32 mouse cellular contexts compared by ENCODE assay signal in genomic region chr1:52960191-52960590, GRCm38 (mm10). TPM values are rescaled to one million over a fixed set of nuclear protein-coding genes. Genes with fewer than 3 reads are reported as not detected.
DNase-seq lines count a peak whose midpoint lies in the region; ATAC-seq and TF ChIP-seq lines count a peak whose summit lies in the region.
"Had no signal": no experiment of that assay in that cellular context is flagged by ENCODE, and none has a peak within 500 bp of the region (broad histone marks: within the 10 kb centered on the region; RNA-seq: fewer than 3 reads in every experiment).

No protein-coding gene starts in this region.

- ATAC-seq in megakaryocyte, adult 5-6 weeks (ENCODE audit: poor library complexity, severe bottlenecking) = peak; percentile 25; the same call in 1 of the 2 replicates
- ATAC-seq in monocyte, adult 5-6 weeks (replicated peaks; ENCODE audit: insufficient number of reproducible peaks, low FRiP score, low TSS enrichment, poor library complexity, severe bottlenecking) = no peak
- ATAC-seq: activated CD4-positive, CD25-positive, alpha-beta regulatory T cell, adult 4 months; hindbrain, postnatal 0 days; intestine, embryonic 15.5 days; midbrain, embryonic 15.5 days had no signal

- H3K4me3 ChIP-seq in bone marrow macrophage, adult 2 months (ENCODE audit: insufficient read depth, low read length) = no peak overlapping the region
- H3K4me3 ChIP-seq: erythroblast, embryonic 14.5 days; forebrain, embryonic 12.5 days; heart, embryonic 10.5 days; heart, embryonic 15.5 days; hindbrain, embryonic 12.5 days; intestine, embryonic 15.5 days; layer of hippocampus, adult 2 months; midbrain, embryonic 10.5 days; midbrain, embryonic 15.5 days; stomach, embryonic 15.5 days had no signal

- TF ChIP-seq POLR2A in bone marrow macrophage, adult 2 months (IDR thresholded peaks at IDR 0.05; ENCODE audit: borderline replicate concordance, low read depth, low read length) = no peak

- DNase-seq in heart, adult 11 months = peak; percentile 78
- no peak for DNase-seq in heart, adult 9 months (ENCODE audit: low spot score in 2 of 2)
- peak; percentile 70 for DNase-seq in 416B (ENCODE audit: low read depth)
- DNase-seq in urinary bladder, postnatal 36 days (ENCODE audit: low spot score in 2 of 2) = no peak
- DNase-seq: adrenal gland, adult 8-10 months; B cell, adult 2 months; cerebellum, adult 11-12 months; cerebellum, adult 9-11 months; kidney, adult 2 months; kidney, postnatal 36 days; left cerebral cortex, postnatal 4 days; liver; lung, postnatal 4 days; right cerebral cortex, postnatal 25 days; thymus, adult 18-20 months; thymus, postnatal 25 days had no signal

- H3K27ac ChIP-seq in bone marrow macrophage, adult 2 months (ENCODE audit: insufficient read depth, low read depth, low read length) = peak overlapping the region; percentile 65
- H3K27ac ChIP-seq: forebrain, embryonic 12.5 days; heart, embryonic 10.5 days; heart, embryonic 15.5 days; hindbrain, embryonic 12.5 days; hindbrain, postnatal 0 days; intestine, embryonic 15.5 days; layer of hippocampus, adult 2 months; liver, embryonic 14.5 days; midbrain, embryonic 10.5 days; midbrain, embryonic 15.5 days; stomach, embryonic 15.5 days had no signal

- no peak for TF ChIP-seq CTCF in bone marrow macrophage, adult 2 months (IDR thresholded peaks at IDR 0.05; ENCODE audit: low read depth, low read length)

- peaks cover 21% of the 10 kb centered on the region for H3K4me1 ChIP-seq in bone marrow macrophage, adult 2 months (ENCODE audit: control insufficient read depth, insufficient read depth, low read length)
- H3K4me1 ChIP-seq: forebrain, embryonic 12.5 days; heart, embryonic 10.5 days; heart, embryonic 15.5 days; hindbrain, embryonic 12.5 days; intestine, embryonic 15.5 days; midbrain, embryonic 10.5 days; midbrain, embryonic 15.5 days; stomach, embryonic 15.5 days had no signal

RNA-seq across cellular contexts. Expression of gene 1700019D03Rik, which starts 59.8 kb away (rescaled TPM):
- polyA plus RNA-seq in bone marrow macrophage, adult 2 months (2012; ENCODE audit: insufficient read depth, insufficient read length, missing spikeins) = not detected in 2 replicates
- total RNA-seq in megakaryocyte, adult 5-6 weeks (2015) = 0.18 TPM in 1 of 2 replicates, not detected in the other
- total RNA-seq in megakaryocyte, adult 5-6 weeks (2017) = 0.18 TPM in 1 of 2 replicates, not detected in the other
- total RNA-seq in monocyte, adult 5-6 weeks (2017) = 0.19 to 0.87 TPM (median 0.43 TPM) in 3 replicates
- polyA plus RNA-seq: erythroblast, embryonic 14.5 days had no signal

Comparison
In these comparisons a context has a peak if more than half of its experiments do, and no peak if none do; other contexts are left out.
1. DNase-seq: peak in heart, adult 11 months (single experiment) and 416B (single experiment); none in heart, adult 9 months (0 of 2) and urinary bladder, postnatal 36 days (0 of 2).